Mouse (Mus musculus) macrophage (primary cell): ENCODE results near the gene Sema3e. TPM values are rescaled to one million over a fixed set of nuclear protein-coding genes. Genes with fewer than 3 reads are reported as not detected.

Source experiments
- H3K27ac ChIP-seq: fragments of 350-480 bp; formaldehyde crosslinking; 2 replicates; pipeline ENCODE4 v1.9.0; 2021
- H3K36me3 ChIP-seq: fragments of 350-480 bp; formaldehyde crosslinking; 2 replicates; pipeline ENCODE4 v1.9.0; 2021; ENCODE audit errors: inconsistent target
- H3K4me3 ChIP-seq: fragments of 350-480 bp; formaldehyde crosslinking; 2 replicates; pipeline ENCODE4 v1.9.0; 2021; ENCODE audit errors: inconsistent target
- H3K79me2 ChIP-seq: fragments of 350-480 bp; formaldehyde crosslinking; 2 replicates; pipeline ENCODE4 v1.9.0; 2021; ENCODE audit errors: inconsistent target
- WGBS: methylation state at CpG from one replicate; pipeline ENCODE4 v1.1.7; 2026; ENCODE audit warnings: inconsistent platforms; ENCODE audit not compliant: missing documents; 5-methylcytosine and 5-hydroxymethylcytosine counted together
- polyA plus RNA-seq: library from polyadenylated mRNA; stranded (reverse); fragments of 250-400 nt; gene quantifications from 3 replicates; pipeline ENCODE4 v1.2.4, GENCODE M21; 2018; ENCODE audit warnings: inconsistent platforms
- total RNA-seq, 78 experiments: library from RNA; depleted of rRNA; stranded (reverse); fragments of 250-400 nt; gene quantifications; 1 replicate in 9 of 78; 2 replicates in 24 of 78; 3 replicates in 43 of 78; 4 replicates in 2 of 78; pipeline ENCODE4 v1.2.4; 2018; ENCODE audit warnings: inconsistent platforms in 56 of 78

The Sema3e gene
- total RNA-seq (2018; cell fraction: chromatin; rRNA removed) = under 1 TPM in 1 of 26 experiments, not detected in 25; 0.32 TPM
- total RNA-seq (2018; cell fraction: cytosol; rRNA removed) = not detected
- not detected for total RNA-seq (2018; cell fraction: nucleus; rRNA removed)
- polyA plus RNA-seq = not detected in 3 replicates

GRCm38 (mm10) chr5:14025205-14026124 is at the start of gene Sema3e:
TSS of gene Sema3e (plus strand) at chr5:14025276.
- H3K27ac ChIP-seq = no peak within 1 kb of the TSS
- WGBS = 7% methylated on average over 47 of the region's 47 CpGs
- H3K36me3 ChIP-seq = no peaks in the 10 kb centered on the region
- no peak within 1 kb of the TSS for H3K4me3 ChIP-seq
- no peaks in the 10 kb centered on the region for H3K79me2 ChIP-seq

- H3K27ac ChIP-seq = no peak overlapping the region
- H3K79me2 ChIP-seq = no peaks in the 10 kb centered on the region
- H3K36me3 ChIP-seq = no peaks in the 10 kb centered on the region
- H3K4me3 ChIP-seq = no peak overlapping the region
- 76% methylated on average over 3 of the region's 3 CpGs for WGBS
Observed at GRCm38 (mm10) chr5:13977576-13977975, 47.5 kb upstream of the Sema3e start.

- Histone ChIP-seq H3K36me3 (no peaks in the 10 kb centered on the region), H3K4me3 (no peak overlapping the region), H3K79me2 (no peaks in the 10 kb centered on the region), H3K27ac (no peak overlapping the region)
- WGBS = 96% methylated on average over 4 of the region's 4 CpGs
Observed at GRCm38 (mm10) chr5:13979156-13979555, 45.9 kb upstream of the Sema3e start.

- 66% methylated on average over 6 of the region's 7 CpGs for WGBS
- no peaks in the 10 kb centered on the region for H3K79me2 ChIP-seq
Observed at GRCm38 (mm10) chr5:13982417-13983054, 42.5 kb upstream of the Sema3e start.

GRCm38 (mm10) chr5:13983608-13984007 is 41.5 kb upstream of the Sema3e start:
- Histone ChIP-seq H3K4me3 (no peak overlapping the region), H3K36me3 (no peaks in the 10 kb centered on the region), H3K27ac (no peak overlapping the region), H3K79me2 (no peaks in the 10 kb centered on the region)
- WGBS = 16% methylated on average over 4 of the region's 4 CpGs

More at GRCm38 (mm10) chr5:13982417-13983054, 42.5 kb upstream of the Sema3e start:
- no peak overlapping the region for H3K27ac ChIP-seq
- H3K36me3 ChIP-seq = no peaks in the 10 kb centered on the region
- H3K4me3 ChIP-seq = no peak overlapping the region

GRCm38 (mm10) chr5:13985669-13986068 is 39.4 kb upstream of the Sema3e start:
- Histone ChIP-seq H3K27ac (no peak overlapping the region), H3K4me3 (no peak overlapping the region), H3K36me3 (no peaks in the 10 kb centered on the region), H3K79me2 (no peaks in the 10 kb centered on the region)
- WGBS = 83% methylated on average over 3 of the region's 3 CpGs

- Histone ChIP-seq H3K27ac (no peak overlapping the region), H3K4me3 (no peak overlapping the region), H3K79me2 (no peaks in the 10 kb centered on the region), H3K36me3 (no peaks in the 10 kb centered on the region)
- 46% methylated on average over 1 of the region's 1 CpGs for WGBS
Observed at GRCm38 (mm10) chr5:13987123-13987522, 38.0 kb upstream of the Sema3e start.

GRCm38 (mm10) chr5:13988023-13988422 is 37.1 kb upstream of the Sema3e start:
- 50% methylated on average over 2 of the region's 2 CpGs for WGBS
- Histone ChIP-seq H3K36me3 (no peaks in the 10 kb centered on the region), H3K4me3 (no peak overlapping the region), H3K79me2 (no peaks in the 10 kb centered on the region), H3K27ac (no peak overlapping the region)

GRCm38 (mm10) chr5:13992734-13993396 is 32.2 kb upstream of the Sema3e start:
- 44% methylated on average over 11 of the region's 11 CpGs for WGBS
- H3K4me3 ChIP-seq = no peak overlapping the region
- H3K27ac ChIP-seq = no peak overlapping the region
- H3K36me3 ChIP-seq = no peaks in the 10 kb centered on the region
- H3K79me2 ChIP-seq = no peaks in the 10 kb centered on the region

- H3K27ac ChIP-seq = no peak overlapping the region
- H3K36me3 ChIP-seq = no peaks in the 10 kb centered on the region
- H3K4me3 ChIP-seq = no peak overlapping the region
- no peaks in the 10 kb centered on the region for H3K79me2 ChIP-seq
- 85% methylated on average over 7 of the region's 7 CpGs for WGBS
Observed at GRCm38 (mm10) chr5:14028341-14028740, 3.3 kb downstream of the Sema3e start.

GRCm38 (mm10) chr5:14030796-14031195 is 5.7 kb downstream of the Sema3e start:
- WGBS = 85% methylated on average over 1 of the region's 1 CpGs
- H3K36me3 ChIP-seq = no peaks in the 10 kb centered on the region
- H3K27ac ChIP-seq = no peak overlapping the region
- no peaks in the 10 kb centered on the region for H3K79me2 ChIP-seq
- H3K4me3 ChIP-seq = no peak overlapping the region

GRCm38 (mm10) chr5:14032056-14032455 is 7.0 kb downstream of the Sema3e start:
- no peaks in the 10 kb centered on the region for H3K36me3 ChIP-seq
- H3K79me2 ChIP-seq = no peaks in the 10 kb centered on the region
- 66% methylated on average over 4 of the region's 4 CpGs for WGBS
- H3K27ac ChIP-seq = no peak overlapping the region
- H3K4me3 ChIP-seq = no peak overlapping the region

GRCm38 (mm10) chr5:14033302-14033701 is 8.2 kb downstream of the Sema3e start:
- no peaks in the 10 kb centered on the region for H3K79me2 ChIP-seq
- H3K36me3 ChIP-seq = no peaks in the 10 kb centered on the region
- no peak overlapping the region for H3K27ac ChIP-seq
- no peak overlapping the region for H3K4me3 ChIP-seq
- WGBS = 43% methylated on average over 3 of the region's 3 CpGs

GRCm38 (mm10) chr5:14038813-14039496 is 13.9 kb downstream of the Sema3e start:
- Histone ChIP-seq H3K79me2 (no peaks in the 10 kb centered on the region), H3K36me3 (no peaks in the 10 kb centered on the region), H3K27ac (no peak overlapping the region), H3K4me3 (no peak overlapping the region)
- WGBS = 55% methylated on average over 9 of the region's 9 CpGs
